Mouse (Mus musculus) urinary bladder, adult 18-20 months (tissue): ENCODE data around the gene Card6.

ENCODE experiments used
- DNase-seq, 2 experiments: peaks; one replicate each; pipeline ENCODE4 v3.0.0; 2022; ENCODE audit warnings: low spot score in 2 of 2, mixed read lengths in 2 of 2

Gene Card6

DNA sequence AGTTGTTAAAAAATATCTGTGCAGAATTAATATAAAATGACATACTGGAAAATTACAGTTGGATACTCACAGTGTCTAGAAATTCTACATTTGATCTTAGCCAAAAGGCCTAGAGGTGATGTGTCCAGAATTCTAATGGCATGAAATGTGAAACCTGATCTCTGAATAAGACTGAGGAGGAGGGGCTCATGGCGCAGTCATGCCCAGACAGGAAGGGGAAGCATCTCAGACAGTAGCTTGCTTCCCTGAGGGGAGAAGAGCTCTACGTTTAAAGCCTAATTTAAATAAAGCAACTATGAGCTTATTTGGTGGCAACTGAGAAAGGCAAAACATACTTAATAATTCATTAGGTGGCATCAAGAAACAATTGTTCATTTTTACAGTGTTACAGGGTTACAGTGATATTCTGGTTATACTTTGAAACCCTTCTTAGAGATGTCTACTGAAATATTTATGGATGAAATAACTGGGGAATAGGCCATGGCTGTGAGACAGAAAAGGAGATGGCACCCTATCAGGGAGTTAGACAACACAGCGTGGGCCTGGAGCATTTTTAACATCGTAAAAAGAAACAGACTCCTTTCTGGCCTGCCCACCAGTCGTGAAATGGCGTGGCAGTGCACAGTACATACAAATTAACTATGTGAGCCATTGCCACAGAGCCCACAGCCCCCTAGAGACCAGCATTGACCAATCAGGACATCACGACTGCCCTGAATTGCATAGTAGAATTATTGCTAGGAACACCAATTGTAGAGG, 19.3 kb downstream of the Card6 start:
- DNase-seq, result no peak

DNA sequence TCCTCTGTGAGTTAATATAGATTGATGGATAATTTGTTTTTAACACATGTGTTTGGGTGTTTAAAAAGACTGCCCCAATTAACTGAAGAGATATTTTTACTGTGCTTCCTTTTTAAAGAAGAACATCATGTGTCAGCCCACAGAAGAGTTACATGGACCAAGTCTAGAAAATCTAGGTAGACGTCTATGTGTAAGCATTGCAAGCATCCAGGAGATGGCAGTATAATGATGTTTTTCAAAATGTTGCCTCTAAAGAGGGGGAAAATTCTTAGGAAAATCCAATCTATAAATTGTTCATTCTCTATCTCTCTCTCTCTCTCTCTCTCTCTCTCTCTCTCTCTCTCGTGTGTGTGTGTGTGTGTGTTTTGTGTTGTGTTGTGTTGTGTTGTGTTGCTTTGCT, 22.2 kb downstream of the Card6 start:
- no peak for DNase-seq

DNA sequence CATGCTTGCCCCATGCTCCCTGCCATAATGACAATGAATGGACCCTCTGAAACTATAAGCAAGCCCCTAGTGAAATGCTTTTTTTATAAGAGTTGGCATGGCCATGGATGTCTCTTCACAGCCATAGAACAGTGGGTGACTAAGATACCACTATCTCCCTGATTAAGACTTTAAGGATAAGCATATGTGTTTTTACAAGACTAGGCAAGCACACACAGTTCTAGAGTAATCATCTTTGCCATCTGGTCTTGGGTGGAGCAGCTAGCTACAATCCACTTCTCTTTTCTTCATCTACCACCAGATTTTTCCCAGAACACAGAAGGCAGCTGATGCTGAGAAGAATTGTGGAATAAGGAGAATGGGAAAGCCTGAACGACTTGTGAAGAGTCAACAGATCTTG, 27.1 kb downstream of the Card6 start:
- no peak for DNase-seq

DNA sequence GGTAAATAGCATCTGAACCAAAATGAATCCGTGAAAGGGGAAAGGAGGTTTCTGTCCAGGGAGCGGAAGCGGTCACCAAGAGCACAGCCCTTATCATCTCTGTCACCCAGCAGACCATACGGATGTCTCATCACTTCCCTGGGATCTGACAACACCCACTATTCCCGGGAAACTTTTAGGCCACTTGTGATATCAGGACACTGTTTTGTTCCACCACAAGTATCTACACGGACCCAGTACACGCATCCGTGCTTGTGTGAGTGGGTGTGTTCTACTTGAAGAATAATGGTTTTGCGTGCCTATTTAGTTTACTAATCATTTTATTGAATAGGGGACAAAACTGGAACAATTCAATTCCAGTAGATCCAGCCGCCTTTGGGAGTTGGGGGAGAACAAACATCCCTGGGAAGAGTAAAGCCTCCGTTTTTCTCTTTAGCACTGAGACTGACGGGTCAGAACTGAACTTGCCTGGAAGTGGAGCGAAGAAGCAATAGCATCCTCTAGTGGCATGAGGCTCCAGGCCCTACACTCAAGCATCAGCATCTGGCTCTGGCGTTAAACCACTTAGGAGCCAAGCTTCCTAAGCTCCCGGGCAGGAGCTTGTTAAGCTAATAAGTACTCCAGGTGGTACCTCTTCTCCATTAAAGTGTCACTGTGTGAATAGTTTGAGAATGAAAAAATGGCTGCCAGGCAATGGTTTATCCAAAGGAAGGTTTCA, 39.4 kb downstream of the Card6 start:
- DNase-seq, result peak; percentile 17 to 42

DNA sequence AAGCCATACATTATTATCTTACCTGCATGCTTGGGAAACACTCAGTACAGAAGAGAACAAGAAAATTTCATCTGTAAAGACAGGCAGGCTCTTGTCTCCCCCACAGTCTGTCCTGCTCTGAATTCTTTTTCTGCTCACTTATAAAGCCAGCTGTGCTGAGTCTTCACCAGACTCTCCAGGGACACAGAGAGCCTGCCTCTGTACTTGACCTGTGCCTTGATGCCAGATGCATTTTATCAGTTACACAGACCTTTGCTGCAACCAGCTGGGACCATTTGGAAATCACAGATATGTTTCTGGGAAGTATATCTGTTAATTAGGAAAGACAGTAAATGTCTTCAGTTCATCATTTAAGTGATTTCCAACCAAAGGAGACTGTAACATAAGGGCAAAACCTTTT, 44.7 kb downstream of the Card6 start, which contains the start of gene C7:
Gene C7 (minus strand): TSS at position 106 of the 400 bp plus-strand sequence.
- no peak for DNase-seq
